Mouse (Mus musculus) forebrain, embryonic 14.5 days (tissue): ENCODE measurements at regions not wholly inside any gene's neighbourhood (a gene's known extent, or its start where the extent isn't known, plus 50 kb on each side); places are given as distances from the start of the nearest gene placed in this dataset.

Source experiments
- ATAC-seq: fragments of 200-750 bp; cut with Nextera tagmentation; 2 replicates; pipeline ENCODE4 v1.8.0; 2017; ENCODE audit warnings: mild to moderate bottlenecking, moderate library complexity
- DNase-seq: peaks from one replicate; pipeline ENCODE4 v3.0.0-alpha.2; 2015; ENCODE audit warnings: low spot score
- H3K27ac ChIP-seq: fragments of 300-500 bp; sonication (generic); 2 replicates; pipeline ENCODE4 v1.5.1; 2014; ENCODE audit warnings: low read depth, mild to moderate bottlenecking, control low read depth, low read length, moderate library complexity
- H3K27me3 ChIP-seq: fragments of 300-500 bp; sonication (generic); replicated peaks from 2 replicates; pipeline ENCODE4 v1.6.1; 2014; ENCODE audit warnings: low read length, control low read depth, mixed read lengths; ENCODE audit not compliant: control insufficient read depth, insufficient read depth
- H3K36me3 ChIP-seq: fragments of 300-500 bp; sonication (generic); 2 replicates; pipeline ENCODE4 v1.6.1; 2014; ENCODE audit warnings: low read length, control low read depth; ENCODE audit not compliant: control insufficient read depth, insufficient read depth
- H3K4me1 ChIP-seq: fragments of 300-500 bp; sonication (generic); 2 replicates; pipeline ENCODE4 v1.6.1; 2014; ENCODE audit warnings: antibody characterized with exemption, low read length, control low read depth; ENCODE audit not compliant: control insufficient read depth, insufficient read depth
- H3K4me2 ChIP-seq: fragments of 300-500 bp; sonication (generic); 2 replicates; pipeline ENCODE4 v1.6.1; 2014; ENCODE audit warnings: mild to moderate bottlenecking, control low read depth, low read length
- H3K4me3 ChIP-seq: fragments of 300-500 bp; sonication (generic); 2 replicates; pipeline ENCODE4 v1.5.1; 2014; ENCODE audit warnings: low read depth, low read length, control low read depth
- H3K9ac ChIP-seq: fragments of 300-500 bp; sonication (generic); 2 replicates; pipeline ENCODE4 v1.6.1; 2014; ENCODE audit warnings: mild to moderate bottlenecking, low read length, control low read depth, moderate library complexity
- H3K9me3 ChIP-seq: fragments of 300-500 bp; sonication (generic); replicated peaks from 2 replicates; pipeline ENCODE4 v1.6.1; 2016; ENCODE audit warnings: low read length, control low read depth, mixed read lengths; ENCODE audit not compliant: control insufficient read depth
- WGBS: fragments of 180-500 bp; shearing (Covaris S2); extraction: QIAGEN DNeasy Blood & Tissue Kit; methylation state at CpG from one replicate; pipeline ENCODE4 v1.1.7; 2014; 5-methylcytosine and 5-hydroxymethylcytosine counted together

- no peak for ATAC-seq
These were observed 96.8 kb upstream of the Epha3 start for GRCm38 (mm10) chr16:63960786-63961185.

DNA sequence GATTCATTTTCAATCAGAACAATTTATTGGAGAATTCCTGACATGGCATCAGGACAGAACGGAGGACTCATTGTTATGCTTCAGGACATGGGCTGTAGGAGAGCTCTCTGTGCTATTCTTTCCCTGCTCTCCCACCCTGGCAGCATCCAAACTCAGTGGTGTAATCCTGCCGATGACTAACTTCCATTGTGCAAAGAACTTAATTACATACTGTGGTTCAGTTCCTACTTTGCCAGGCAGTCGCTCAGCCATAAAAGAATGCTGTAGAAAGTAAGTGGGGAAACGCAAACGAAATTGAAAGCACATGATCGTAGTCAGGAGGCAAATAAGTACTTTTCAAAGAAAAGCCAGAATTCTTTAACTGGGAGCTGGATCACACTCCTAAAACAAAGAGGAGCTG lies 94.2 kb upstream of the Epha3 start:
- H3K9me3 ChIP-seq = no peaks in the 10 kb centered on the region
- no peaks in the 10 kb centered on the region for H3K4me1 ChIP-seq
- no peak overlapping the region for H3K27ac ChIP-seq
- H3K4me2 ChIP-seq = peak overlapping the region; percentile 24
- ATAC-seq = peak; percentile 94
- H3K27me3 ChIP-seq = no peaks in the 10 kb centered on the region
- no peak overlapping the region for H3K9ac ChIP-seq
- H3K36me3 ChIP-seq = no peaks in the 10 kb centered on the region
- WGBS = 1% methylated on average over 6 of the region's 6 CpGs
- DNase-seq = peak; percentile 79
- H3K4me3 ChIP-seq = no peak overlapping the region

More at GRCm38 (mm10) chr16:63960786-63961185, 96.8 kb upstream of the Epha3 start:
- H3K27ac ChIP-seq = no peak overlapping the region
- H3K9me3 ChIP-seq = no peaks in the 10 kb centered on the region
- H3K36me3 ChIP-seq = no peaks in the 10 kb centered on the region
- no peaks in the 10 kb centered on the region for H3K27me3 ChIP-seq
- 48% methylated on average over 1 of the region's 1 CpGs for WGBS
- no peak for DNase-seq
- no peaks in the 10 kb centered on the region for H3K4me1 ChIP-seq
- H3K4me2 ChIP-seq = no peak overlapping the region
- H3K4me3 ChIP-seq = no peak overlapping the region
- H3K9ac ChIP-seq = no peak overlapping the region

DNA sequence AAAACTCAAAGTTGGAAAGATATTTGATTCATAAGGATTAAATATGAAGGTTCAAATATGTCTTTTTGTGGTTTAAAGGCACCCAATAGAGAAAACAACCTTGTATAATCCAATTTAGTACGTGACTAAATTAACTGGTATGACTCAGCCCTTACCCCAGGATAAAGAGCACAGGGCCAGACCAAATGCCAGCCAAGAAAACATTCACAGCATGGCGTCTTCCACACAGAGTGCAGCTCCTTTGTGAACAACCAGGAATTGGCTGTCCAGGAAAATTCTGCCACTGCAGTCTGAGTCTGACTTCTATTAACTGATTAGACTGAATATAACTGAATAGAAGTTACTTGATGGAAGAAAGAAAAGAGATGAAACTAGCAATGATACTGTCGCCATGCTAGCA lies 61.2 kb upstream of the Epha3 start:
- no peak overlapping the region for H3K9ac ChIP-seq
- H3K27me3 ChIP-seq = no peaks in the 10 kb centered on the region
- H3K27ac ChIP-seq = no peak overlapping the region
- ATAC-seq = no peak
- H3K4me3 ChIP-seq = no peak overlapping the region
- 27% methylated on average over 3 of the region's 3 CpGs for WGBS
- no peaks in the 10 kb centered on the region for H3K4me1 ChIP-seq
- H3K9me3 ChIP-seq = no peaks in the 10 kb centered on the region
- H3K4me2 ChIP-seq = no peak overlapping the region
- peak; percentile 42 for DNase-seq
- no peaks in the 10 kb centered on the region for H3K36me3 ChIP-seq

- H3K9ac ChIP-seq = no peak overlapping the region
- H3K4me3 ChIP-seq = no peak overlapping the region
- no peaks in the 10 kb centered on the region for H3K27me3 ChIP-seq
- no peaks in the 10 kb centered on the region for H3K9me3 ChIP-seq
- DNase-seq (no peak), ATAC-seq (no peak)
- no peaks in the 10 kb centered on the region for H3K4me1 ChIP-seq
- H3K4me2 ChIP-seq = no peak overlapping the region
- no peak overlapping the region for H3K27ac ChIP-seq
- WGBS = 88% methylated on average over 7 of the region's 7 CpGs
- no peaks in the 10 kb centered on the region for H3K36me3 ChIP-seq
These were observed 57.2 kb upstream of the Epha3 start for GRCm38 (mm10) chr16:63921146-63921545.
